Mouse (Mus musculus) lung, adult 2 months (tissue): ENCODE measurements around the gene Ms4a10.

ENCODE experiments used
- CTCF ChIP-seq: fragments of 200-500 bp; IDR thresholded peaks from 2 replicates; pipeline ENCODE4 v1.5.1; 2011; ENCODE audit warnings: mild to moderate bottlenecking, low read length, control low read depth; ENCODE audit not compliant: insufficient read depth
- POLR2A ChIP-seq: fragments of 200-500 bp; IDR thresholded peaks from 2 replicates; pipeline ENCODE4 v1.6.1; 2011; ENCODE audit warnings: low read depth, mild to moderate bottlenecking, control low read depth, low read length, borderline replicate concordance; ENCODE audit errors: extremely low read depth

DNA sequence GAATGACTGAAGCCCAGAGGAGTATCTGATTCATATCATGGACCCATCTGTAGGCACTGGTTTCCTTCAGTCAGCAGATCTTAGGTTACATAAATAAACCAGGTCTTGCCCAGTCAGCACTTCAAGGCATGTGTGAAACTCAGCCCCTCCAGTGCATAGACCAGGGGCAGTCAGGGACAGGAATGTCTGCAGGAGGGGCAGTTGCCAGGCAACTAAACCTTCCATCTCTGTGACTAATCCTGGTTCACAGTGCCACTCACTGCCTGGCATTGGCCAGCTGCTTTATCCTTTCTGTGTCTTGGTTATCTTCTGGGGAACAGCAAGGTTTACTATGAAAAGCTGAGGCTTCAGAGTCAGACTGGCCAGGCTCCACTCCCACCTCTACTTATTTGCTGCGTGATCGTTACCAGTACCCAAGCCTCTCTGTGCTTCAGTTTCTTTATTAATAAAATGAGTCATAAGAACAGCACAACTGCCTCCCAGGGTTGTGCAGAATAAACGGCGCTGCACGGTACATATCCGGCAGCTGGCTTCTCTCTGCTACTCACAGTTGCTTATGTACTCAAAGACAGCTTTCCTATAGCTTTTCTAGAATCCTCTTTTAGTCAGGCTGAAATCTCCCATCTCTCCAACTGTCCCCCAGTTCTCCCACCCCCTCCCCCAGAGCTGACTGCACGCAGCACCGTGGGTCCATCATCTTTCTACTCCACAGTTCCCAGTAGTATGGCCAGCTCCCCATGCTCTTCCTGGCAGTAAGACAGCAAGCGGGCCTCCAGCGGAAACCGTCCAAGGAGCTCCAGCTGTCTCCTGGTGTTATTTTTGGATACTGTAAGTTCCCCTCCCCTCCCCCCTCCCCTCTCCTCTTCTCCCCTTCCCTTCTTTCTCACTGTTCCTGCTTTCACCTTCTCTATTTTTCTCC, 22.2 kb downstream of the Ms4a10 start:
- TF ChIP-seq CTCF (no peak), POLR2A (no peak)
